Mouse (Mus musculus) left cerebral cortex, adult 11 months (tissue): ENCODE measurements around the gene Fez2.

Source experiments
- DNase-seq: peaks from one replicate; pipeline ENCODE4 v3.0.0; 2022; ENCODE audit warnings: low spot score

The Fez2 gene

GRCm38 (mm10) chr17:78321216-78321835, 96.6 kb downstream of the Fez2 start:
- DNase-seq: no peak
